Comparison of ENCODE assay signal across 9 mouse cellular contexts in the genomic region with DNA sequence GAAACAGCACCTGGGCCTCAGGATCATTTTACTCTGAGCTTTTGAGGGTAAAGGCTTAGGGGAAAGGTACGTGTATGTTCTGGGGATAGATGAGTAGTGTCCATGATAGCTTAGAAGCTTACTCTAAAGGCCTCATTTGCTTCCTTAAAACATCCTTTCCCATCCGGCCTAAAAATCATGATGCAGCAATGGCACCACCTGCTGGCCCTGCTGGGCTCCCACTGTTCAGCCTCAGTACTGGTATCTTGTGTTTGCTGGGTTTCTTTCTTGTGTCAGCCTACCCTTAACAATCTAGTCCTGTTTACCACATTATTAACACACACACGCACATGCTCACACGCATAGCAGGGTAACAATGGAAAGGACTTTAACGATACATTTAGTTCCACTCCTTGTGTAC. TPM values are rescaled to one million over a fixed set of nuclear protein-coding genes. Genes with fewer than 3 reads are reported as not detected.
A peak's percentile ranks its signal among the peaks of the same experiment; 100 is the strongest.
DNase-seq lines count a peak whose midpoint lies in the region; ATAC-seq and TF ChIP-seq lines count a peak whose summit lies in the region.
"Had no signal": no experiment of that assay in that cellular context is flagged by ENCODE, and none has a peak within 500 bp of the region (broad histone marks: within the 10 kb centered on the region; RNA-seq: fewer than 3 reads in every experiment).

No protein-coding gene starts in this region.

- no peaks in the 10 kb centered on the region for H3K4me1 ChIP-seq in limb, embryonic 13.5 days
- no peaks in the 10 kb centered on the region for H3K4me1 ChIP-seq in stomach, embryonic 14.5 days (ENCODE audit: control insufficient read depth, insufficient read depth, low read length)
- H3K4me1 ChIP-seq: embryonic facial prominence, embryonic 12.5 days had no signal

- no peak overlapping the region for H3K9ac ChIP-seq in limb, embryonic 13.5 days
- H3K9ac ChIP-seq in stomach, embryonic 14.5 days (replicated peaks; ENCODE audit: low read depth, low read length), result no peak overlapping the region
- H3K9ac ChIP-seq: embryonic facial prominence, embryonic 12.5 days had no signal

- H3K27me3 ChIP-seq in limb, embryonic 13.5 days, result 0 out of 2 replicates have a peak, but pooled peaks cover 6% of the 10 kb centered on the region
- no peaks in the 10 kb centered on the region for H3K27me3 ChIP-seq in stomach, embryonic 14.5 days (ENCODE audit: control insufficient read depth, insufficient read depth, low read length)
- H3K27me3 ChIP-seq: embryonic facial prominence, embryonic 12.5 days had no signal

- DNase-seq in 3134 (ENCODE audit: extremely low read depth, insufficient read length, low spot score) (peak; percentile 59), NIH3T3 (ENCODE audit: low read depth) (peak; percentile 88)
- DNase-seq in cerebellum, postnatal 36 days, result peak; percentile 70 to 72
- peak; percentile 72 for DNase-seq in gastrocnemius, adult 2 months
- DNase-seq in kidney, adult 9 months, result peak; percentile 74
- DNase-seq in monocyte, adult 2 months (ENCODE audit: low read depth in 1 of 2, low spot score in 2 of 2), result peak; percentile 7 to 52

- no peaks in the 10 kb centered on the region for H3K36me3 ChIP-seq in limb, embryonic 13.5 days
- no peaks in the 10 kb centered on the region for H3K36me3 ChIP-seq in stomach, embryonic 14.5 days (ENCODE audit: control insufficient read depth, insufficient read depth, low read length)
- H3K36me3 ChIP-seq: embryonic facial prominence, embryonic 12.5 days had no signal

- peak; percentile 92 for TF ChIP-seq CTCF in gastrocnemius, adult 2 months (IDR thresholded peaks at IDR 0.05)

- H3K27ac ChIP-seq in gastrocnemius, adult 2 months, result no peak overlapping the region
- H3K27ac ChIP-seq in limb, embryonic 13.5 days, result no peak overlapping the region
- no peak overlapping the region for H3K27ac ChIP-seq in stomach, embryonic 14.5 days (ENCODE audit: low read length)
- H3K27ac ChIP-seq: embryonic facial prominence, embryonic 12.5 days had no signal

- no peak overlapping the region for H3K4me3 ChIP-seq in gastrocnemius, adult 2 months
- no peak overlapping the region for H3K4me3 ChIP-seq in limb, embryonic 13.5 days
- H3K4me3 ChIP-seq in stomach, embryonic 14.5 days (ENCODE audit: low read depth, low read length), result no peak overlapping the region
- H3K4me3 ChIP-seq: embryonic facial prominence, embryonic 12.5 days had no signal

- no peaks in the 10 kb centered on the region for H3K9me3 ChIP-seq in limb, embryonic 13.5 days
- no peaks in the 10 kb centered on the region for H3K9me3 ChIP-seq in stomach, embryonic 14.5 days (ENCODE audit: control insufficient read depth, low read depth, low read length)
- H3K9me3 ChIP-seq: embryonic facial prominence, embryonic 12.5 days had no signal

- peak; percentile 40; the same call in 1 of the 2 replicates for ATAC-seq in limb, embryonic 13.5 days (ENCODE audit: low FRiP score, low read depth)
- peak; percentile 53; the same call in 1 of the 2 replicates for ATAC-seq in stomach, embryonic 14.5 days (ENCODE audit: insufficient number of reproducible peaks, insufficient read depth, low FRiP score, low read depth)

- intact Hi-C loops in gastrocnemius, adult 2 months (cut with DNase I), result loop anchor here (1.0 to 10.0 kb wide), 3 partner anchors 83 to 207 kb away; no protein-coding TSS in a partner anchor

- WGBS in limb, embryonic 13.5 days, result 33% methylated on average over 5 of the region's 5 CpGs
- 27% methylated on average over 5 of the region's 5 CpGs for WGBS in stomach, embryonic 14.5 days

- no peak overlapping the region for H3K4me2 ChIP-seq in limb, embryonic 13.5 days (replicated peaks)
- H3K4me2 ChIP-seq in stomach, embryonic 14.5 days (replicated peaks; ENCODE audit: low read depth, low read length), result no peak overlapping the region
- H3K4me2 ChIP-seq: embryonic facial prominence, embryonic 12.5 days had no signal

RNA-seq across cellular contexts. Expression of a gene that starts 23.6 kb away (rescaled TPM):
- total RNA-seq in gastrocnemius, adult 2 months (2021), result 10 to 100 TPM; 32.8 to 49.3 TPM
- 56.5 and 59.7 TPM in 2 replicates for polyA plus RNA-seq in limb, embryonic 13.5 days (2015; fragmentation: Nextera tagmentation; extraction: Ambion mirVana)
- polyA plus RNA-seq in stomach, embryonic 14.5 days (2014; fragmentation: Nextera tagmentation; extraction: Ambion mirVana), result 70.6 and 74.9 TPM in 2 replicates

Comparison
In these comparisons a context has a peak if more than half of its experiments do, and no peak if none do; other contexts are left out.
1. DNase-seq: peak in every context shown above with its lines; median percentile 88 in NIH3T3; 74 in kidney, adult 9 months; 72 in gastrocnemius, adult 2 months; 71 in cerebellum, postnatal 36 days; 59 in 3134; 30 in monocyte, adult 2 months.